Mouse (Mus musculus) effector memory CD4-positive, alpha-beta T cell, adult 7 months (primary cell): ENCODE results near the gene Ugt1a6a. TPM values are rescaled to one million over a fixed set of nuclear protein-coding genes. Genes with fewer than 3 reads are reported as not detected.

Experiments used
- polyA plus RNA-seq: library from polyadenylated mRNA; unstranded; fragments of 100-300 nt; shearing (Covaris generic); gene quantifications from one replicate; pipeline ENCODE4 v1.2.1, GENCODE M21; 2017

Ugt1a6a gene
- polyA plus RNA-seq = 1.1 TPM

GRCm38 (mm10) chr1:88134457-88135011 lies at the start of gene Ugt1a6a:
Ugt1a6a (plus strand) TSS chr1:88134809.

GRCm38 (mm10) chr1:88087513-88087912 lies 47.1 kb upstream of the Ugt1a6a start, which contains the start of gene Ugt1a8:
Ugt1a8 (plus strand) TSS chr1:88087813.

GRCm38 (mm10) chr1:88094941-88095492 lies 39.6 kb upstream of the Ugt1a6a start, which contains the start of gene Ugt1a7c:
Ugt1a7c (plus strand) TSS chr1:88095062.

GRCm38 (mm10) chr1:88103019-88103418 lies 31.6 kb upstream of the Ugt1a6a start, which contains the start of gene Ugt1a6b:
Ugt1a6b (plus strand) TSS chr1:88103252.

GRCm38 (mm10) chr1:88165711-88166110 lies 31.1 kb downstream of the Ugt1a6a start, which contains the start of gene Ugt1a5:
Ugt1a5 (plus strand) TSS chr1:88166012.

GRCm38 (mm10) chr1:88200456-88200855 lies 65.8 kb downstream of the Ugt1a6a start, which contains the start of gene Ugt1a2:
Ugt1a2 (plus strand) TSS chr1:88200601.

GRCm38 (mm10) chr1:88205294-88205922 lies 70.8 kb downstream of the Ugt1a6a start, which contains the start of gene Dnajb3:
Dnajb3 (minus strand) TSS chr1:88205782.

GRCm38 (mm10) chr1:88211812-88212211 lies 77.2 kb downstream of the Ugt1a6a start, which contains the start of gene Ugt1a1:
Ugt1a1 (plus strand) TSS chr1:88211959.

GRCm38 (mm10) chr1:88226670-88227379 lies 92.2 kb downstream of the Ugt1a6a start, which contains the start of gene Mroh2a:
Mroh2a (plus strand) TSS chr1:88226986.

Other genes with a start within 250 kb of the Ugt1a6a start
- 14.5 TPM for gene Usp40, start 126.3 kb upstream of the Ugt1a6a start, polyA plus RNA-seq
- not detected for gene Ugt1a10, start 79.4 kb upstream of the Ugt1a6a start, polyA plus RNA-seq
- gene Ugt1a9, start 64.0 kb upstream of the Ugt1a6a start, polyA plus RNA-seq = not detected
- not detected for gene Ugt1a8, start 47.0 kb upstream of the Ugt1a6a start, polyA plus RNA-seq
- 0.16 TPM for gene Ugt1a7c, start 39.7 kb upstream of the Ugt1a6a start, polyA plus RNA-seq
- not detected for gene Ugt1a6b, start 31.6 kb upstream of the Ugt1a6a start, polyA plus RNA-seq
- gene Ugt1a5, start 31.2 kb downstream of the Ugt1a6a start, polyA plus RNA-seq = not detected
- gene Ugt1a2, start 65.8 kb downstream of the Ugt1a6a start, polyA plus RNA-seq = 0.56 TPM
- not detected for gene Dnajb3, start 71.0 kb downstream of the Ugt1a6a start, polyA plus RNA-seq
- gene Ugt1a1, start 77.2 kb downstream of the Ugt1a6a start, polyA plus RNA-seq = not detected
- gene Mroh2a, start 92.2 kb downstream of the Ugt1a6a start, polyA plus RNA-seq = 2.7 TPM
- gene Hjurp, start 142.8 kb downstream of the Ugt1a6a start, polyA plus RNA-seq = 90.0 TPM
- not detected for gene Trpm8, start 142.9 kb downstream of the Ugt1a6a start, polyA plus RNA-seq